Mouse (Mus musculus) erythroblast, embryonic 14.5 days (primary cell): ENCODE data around the gene Thsd1.

ENCODE experiments used
- GATA1 ChIP-seq: IDR thresholded peaks from 2 replicates; pipeline ENCODE4 v1.6.1; 2012; ENCODE audit warnings: low read length, inconsistent platforms, mixed read lengths
- TAL1 ChIP-seq: IDR thresholded peaks from 3 replicates; pipeline ENCODE4 v1.6.1; 2012; ENCODE audit warnings: low read length, inconsistent platforms, mixed read lengths

DNA sequence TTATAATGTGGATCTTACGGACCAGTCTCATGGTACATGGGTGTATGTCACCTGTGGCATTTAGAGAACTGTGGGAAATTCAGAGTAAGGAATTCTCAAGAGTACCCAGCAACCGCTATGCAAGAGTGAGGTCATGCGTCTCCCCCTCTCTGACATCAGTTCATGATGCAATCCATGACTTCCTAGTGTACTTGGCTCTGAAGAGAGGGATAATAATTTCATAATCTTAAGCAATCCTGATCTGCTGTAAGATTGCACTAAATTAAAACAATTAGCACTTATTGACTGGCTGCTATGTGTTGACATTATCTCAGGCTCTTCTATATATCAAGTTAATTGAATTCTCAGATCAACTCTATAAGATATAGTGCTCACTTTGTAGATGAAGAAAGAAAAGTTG lies 39.7 kb downstream of the Thsd1 start:
- no peak for TF ChIP-seq TAL1
- TF ChIP-seq GATA1, result no peak
